Mouse (Mus musculus) cerebellum, adult 2 months (tissue): ENCODE data around the gene Dnajb4.

Experiments
- CTCF ChIP-seq: fragments of 200-500 bp; IDR thresholded peaks from 2 replicates; pipeline ENCODE4 v1.5.1; 2011; ENCODE audit warnings: low read depth, mild to moderate bottlenecking, control low read depth, low read length, moderate library complexity, borderline replicate concordance; ENCODE audit not compliant: insufficient read depth
- POLR2A ChIP-seq: fragments of 200-500 bp; IDR thresholded peaks from 2 replicates; pipeline ENCODE4 v1.6.1; 2011; ENCODE audit warnings: low read length, control low read depth, borderline replicate concordance; ENCODE audit not compliant: insufficient read depth

DNA sequence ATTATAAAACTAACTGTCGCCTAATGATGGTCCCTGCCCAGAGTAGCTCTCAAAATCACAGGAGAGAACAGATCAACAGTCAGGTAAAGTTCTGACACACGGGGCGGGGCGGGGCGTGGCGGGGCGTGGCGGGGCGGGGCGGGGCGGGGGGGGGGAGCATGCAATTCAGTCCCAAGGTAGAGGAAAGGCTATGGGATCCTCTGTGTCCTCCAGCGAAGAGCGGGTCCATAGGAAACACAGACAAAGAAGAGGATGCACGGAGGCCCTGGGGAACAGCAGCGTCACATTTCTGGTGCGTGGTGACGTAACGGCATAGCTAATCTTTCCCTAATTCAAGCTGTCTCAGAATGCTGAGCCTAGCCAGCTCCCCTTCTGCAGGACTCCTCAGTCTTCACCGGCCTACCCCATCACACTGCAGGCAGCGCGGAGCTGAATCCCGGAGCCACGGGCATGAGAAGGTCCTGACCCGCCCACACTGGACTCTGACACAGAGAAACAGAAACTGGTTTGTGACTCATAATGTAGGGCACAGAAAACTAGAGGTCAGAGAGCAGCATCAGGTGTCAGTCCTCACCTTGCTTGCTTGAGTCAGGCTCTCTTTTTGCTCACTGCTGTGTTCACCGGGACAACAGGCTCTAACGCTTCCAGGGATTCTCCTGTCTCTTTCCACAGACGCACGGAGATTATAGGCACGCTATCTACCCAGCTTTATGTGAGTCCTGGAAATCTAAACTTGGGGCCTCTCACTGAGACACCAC is 58.2 kb downstream of the Dnajb4 start:
- TF ChIP-seq CTCF (no peak), POLR2A (no peak)
